Mouse (Mus musculus) bone marrow, adult 2 months (tissue): ENCODE measurements around the gene Smoc1. TPM values are rescaled to one million over a fixed set of nuclear protein-coding genes. Genes with fewer than 3 reads are reported as not detected.
A peak's percentile ranks its signal among the peaks of the same experiment; 100 is the strongest.

ENCODE experiments used
- H3K27ac ChIP-seq: fragments of 200-500 bp; 2 replicates; pipeline ENCODE4 v1.5.1; 2012; ENCODE audit warnings: low read depth, mild to moderate bottlenecking, control low read depth, inconsistent platforms, low read length; ENCODE audit not compliant: control insufficient read depth, poor library complexity, insufficient read depth
- H3K4me1 ChIP-seq: fragments of 200-500 bp; 2 replicates; pipeline ENCODE4 v1.6.1; 2011; ENCODE audit warnings: low read length; ENCODE audit not compliant: control insufficient read depth, insufficient read depth
- H3K4me3 ChIP-seq: fragments of 200-500 bp; replicated peaks from 2 replicates; pipeline ENCODE3; 2011; ENCODE audit warnings: mild to moderate bottlenecking, low read depth, low read length, control low read depth; ENCODE audit not compliant: control insufficient read depth
- CTCF ChIP-seq: fragments of 200-500 bp; IDR thresholded peaks from 2 replicates; pipeline ENCODE4 v1.5.1; 2011; ENCODE audit warnings: low read length, control low read depth; ENCODE audit not compliant: control insufficient read depth, insufficient read depth
- POLR2A ChIP-seq: fragments of 200-500 bp; IDR thresholded peaks from 2 replicates; pipeline ENCODE4 v1.6.1; 2011; ENCODE audit warnings: low read depth, mild to moderate bottlenecking, control low read depth, low read length, borderline replicate concordance; ENCODE audit not compliant: control insufficient read depth
- WGBS: fragments of 180-500 bp; shearing (Covaris S2); methylation state at CpG from one replicate; pipeline ENCODE4 v1.1.7; 2018; 5-methylcytosine and 5-hydroxymethylcytosine counted together
- polyA plus RNA-seq: library from polyadenylated mRNA; stranded (reverse); fragments of >200 nt; gene quantifications from 2 replicates; pipeline ENCODE4 v1.2.4, GENCODE M21; 2011; ENCODE audit warnings: low replicate concordance; ENCODE audit not compliant: missing spikeins, insufficient read depth, insufficient read length

Smoc1 gene
- polyA plus RNA-seq, 1 experiment = 3.9 TPM

DNA sequence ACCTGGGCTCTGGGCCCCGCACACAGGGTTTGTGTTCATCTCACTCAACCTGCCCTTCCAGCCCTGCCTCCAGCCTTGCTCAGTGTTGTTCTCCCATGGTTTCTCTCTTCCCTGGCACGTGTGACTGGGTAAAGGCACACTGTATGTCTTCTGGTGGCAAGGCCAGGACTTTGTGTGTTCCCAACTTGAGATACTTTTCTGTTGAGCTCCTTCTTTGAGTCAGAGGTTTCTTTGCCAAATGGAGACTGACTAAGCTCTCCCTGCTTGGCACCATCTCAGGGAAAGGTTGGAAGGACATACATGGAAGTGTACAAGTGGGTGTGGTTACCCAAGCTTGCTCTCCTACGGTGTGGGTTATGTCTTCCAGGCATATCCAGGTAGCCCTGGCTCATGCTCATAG, 136.5 kb downstream of the Smoc1 start:
- TF ChIP-seq POLR2A = no peak
- no peak for TF ChIP-seq CTCF
- Histone ChIP-seq H3K4me1 (no peaks in the 10 kb centered on the region), H3K4me3 (no peak overlapping the region), H3K27ac (no peak overlapping the region)
- WGBS = 76% methylated on average over 3 of the region's 3 CpGs

DNA sequence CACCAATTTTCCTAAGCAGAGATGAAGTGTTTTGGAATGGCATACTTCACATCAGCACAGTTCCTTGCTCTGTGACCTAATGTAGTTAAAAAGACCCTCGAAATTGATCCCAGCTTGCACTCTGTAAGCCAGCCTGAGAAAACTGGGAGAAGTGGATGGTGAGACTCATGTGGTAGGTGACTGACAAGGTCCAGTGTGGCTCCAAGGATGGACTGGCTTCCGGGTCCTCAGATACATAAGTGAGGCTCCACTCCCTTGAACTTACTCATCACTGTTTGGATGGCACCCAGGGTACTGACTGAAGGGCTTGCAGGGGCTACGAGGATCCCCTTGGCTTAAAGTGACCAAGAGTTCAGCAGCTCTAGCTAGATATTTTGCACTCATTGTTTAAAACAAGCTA, 137.0 kb downstream of the Smoc1 start:
- 74% methylated on average over 3 of the region's 3 CpGs for WGBS

DNA sequence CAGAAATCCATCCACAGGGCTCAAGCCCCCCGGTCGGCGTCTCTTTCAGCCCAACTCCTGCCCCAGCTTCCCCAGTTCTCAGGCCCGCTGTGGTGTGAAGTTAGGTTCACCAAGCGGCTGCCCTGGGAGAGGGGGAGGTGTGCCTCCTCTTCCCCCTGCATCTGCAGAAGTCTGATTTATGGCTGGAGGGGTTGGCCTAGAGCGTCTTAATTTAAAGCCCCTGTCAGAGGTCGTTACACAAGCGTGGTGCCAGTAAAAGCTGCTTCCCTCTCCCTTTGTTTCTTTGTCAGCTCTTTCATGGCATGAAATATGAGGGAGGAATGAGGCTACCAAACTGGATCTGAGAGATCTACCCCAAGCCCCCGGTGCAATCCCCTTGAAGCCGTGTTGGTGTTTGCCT, 139.5 kb downstream of the Smoc1 start:
- H3K4me3 ChIP-seq = no peak overlapping the region
- TF ChIP-seq CTCF = no peak
- no peak for TF ChIP-seq POLR2A
- WGBS = 5% methylated on average over 10 of the region's 10 CpGs
- H3K4me1 ChIP-seq = no peaks in the 10 kb centered on the region
- no peak overlapping the region for H3K27ac ChIP-seq

More for the DNA sequence above, 137.0 kb downstream of the Smoc1 start:
- no peak overlapping the region for H3K27ac ChIP-seq
- no peaks in the 10 kb centered on the region for H3K4me1 ChIP-seq
- TF ChIP-seq CTCF (no peak), POLR2A (no peak)
- H3K4me3 ChIP-seq = no peak overlapping the region

DNA sequence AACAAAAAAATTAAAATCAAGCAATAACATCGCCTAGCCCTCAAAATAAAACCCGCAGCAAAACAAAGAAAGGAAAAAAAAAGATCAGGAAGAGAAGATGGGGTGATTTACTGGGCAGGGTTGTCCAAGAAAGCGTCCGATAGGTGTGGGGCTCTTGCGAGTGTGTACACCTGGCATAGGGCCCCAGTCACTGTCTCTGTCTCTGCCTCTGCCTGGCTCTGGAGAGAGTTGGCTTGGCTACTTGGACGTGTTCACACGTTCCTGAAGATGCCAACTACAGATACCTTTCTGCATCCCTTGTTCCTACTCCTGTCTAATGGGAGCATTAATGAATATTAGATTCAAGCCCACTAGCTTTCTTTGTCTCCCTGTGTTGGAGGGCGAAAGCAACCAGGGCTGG, 140.0 kb downstream of the Smoc1 start:
- Histone ChIP-seq H3K4me1 (no peaks in the 10 kb centered on the region), H3K4me3 (no peak overlapping the region), H3K27ac (no peak overlapping the region)
- 61% methylated on average over 8 of the region's 8 CpGs for WGBS
- TF ChIP-seq CTCF (no peak), POLR2A (no peak)

DNA sequence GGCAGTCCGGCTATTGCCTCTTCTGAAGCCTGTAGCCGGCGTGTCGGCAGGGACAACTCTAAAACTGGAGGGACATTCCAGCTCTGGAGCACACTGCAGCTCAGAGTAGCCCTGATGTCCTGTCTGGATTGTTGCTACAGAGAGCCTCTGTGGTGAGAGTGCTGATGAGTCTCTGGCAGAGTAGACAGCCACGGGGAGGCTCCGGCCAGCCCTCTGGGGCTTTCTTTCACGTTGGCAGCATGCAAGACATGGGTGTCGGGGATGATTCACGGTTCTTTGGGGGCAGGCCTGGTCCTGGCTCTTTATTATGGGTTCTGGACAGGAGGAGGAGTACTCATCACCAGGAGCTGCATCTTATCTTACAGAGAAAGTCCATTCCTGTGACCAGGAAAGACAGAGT, 140.5 kb downstream of the Smoc1 start:
- WGBS = 79% methylated on average over 9 of the region's 9 CpGs
- no peak for TF ChIP-seq POLR2A
- no peak overlapping the region for H3K4me3 ChIP-seq

DNA sequence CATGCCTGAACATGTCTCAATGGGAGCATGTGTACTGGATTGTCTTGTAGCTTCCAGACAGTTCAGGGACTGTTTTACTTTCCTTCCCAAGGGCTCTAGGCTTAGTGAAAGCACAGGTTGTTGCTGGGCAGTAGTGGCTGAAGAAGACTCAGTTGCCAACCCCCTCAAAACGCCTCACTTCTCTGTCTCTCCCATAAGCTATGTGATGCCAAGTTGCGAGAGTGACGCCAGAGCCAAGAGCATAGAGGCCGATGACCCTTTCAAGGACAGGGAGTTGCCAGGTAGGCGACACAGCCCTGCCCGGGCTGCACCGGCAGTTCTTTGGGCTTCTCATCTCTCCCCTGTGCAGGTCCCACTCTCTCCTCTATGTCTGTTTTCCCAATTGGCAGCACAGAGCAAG, 141.4 kb downstream of the Smoc1 start:
- no peak overlapping the region for H3K27ac ChIP-seq
- TF ChIP-seq CTCF (no peak), POLR2A (no peak)
- no peaks in the 10 kb centered on the region for H3K4me1 ChIP-seq
- no peak overlapping the region for H3K4me3 ChIP-seq
- 87% methylated on average over 7 of the region's 7 CpGs for WGBS

More for the DNA sequence above, 140.5 kb downstream of the Smoc1 start:
- no peak overlapping the region for H3K27ac ChIP-seq
- H3K4me1 ChIP-seq = no peaks in the 10 kb centered on the region

DNA sequence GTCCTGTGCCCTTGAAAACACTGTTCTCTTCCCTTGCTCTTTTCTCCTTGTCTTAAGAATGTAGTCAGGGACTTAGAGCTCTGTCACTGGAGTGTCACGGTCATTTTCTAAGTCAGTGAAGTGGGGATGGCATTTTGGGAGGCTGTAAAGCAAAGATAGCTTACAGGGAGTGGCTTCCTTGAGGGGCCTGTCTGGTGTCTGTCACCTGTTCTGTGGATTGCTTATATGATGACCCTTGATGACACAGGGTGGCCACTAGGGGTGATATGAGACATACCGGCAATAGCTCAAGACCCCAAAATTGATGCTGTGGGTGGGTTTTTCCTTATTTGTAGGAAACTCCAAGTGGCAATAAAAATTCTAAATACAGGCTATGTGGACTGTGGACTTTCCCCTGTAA, 141.9 kb downstream of the Smoc1 start:
- no peak for TF ChIP-seq CTCF
- no peak for TF ChIP-seq POLR2A
- WGBS = 71% methylated on average over 2 of the region's 2 CpGs

DNA sequence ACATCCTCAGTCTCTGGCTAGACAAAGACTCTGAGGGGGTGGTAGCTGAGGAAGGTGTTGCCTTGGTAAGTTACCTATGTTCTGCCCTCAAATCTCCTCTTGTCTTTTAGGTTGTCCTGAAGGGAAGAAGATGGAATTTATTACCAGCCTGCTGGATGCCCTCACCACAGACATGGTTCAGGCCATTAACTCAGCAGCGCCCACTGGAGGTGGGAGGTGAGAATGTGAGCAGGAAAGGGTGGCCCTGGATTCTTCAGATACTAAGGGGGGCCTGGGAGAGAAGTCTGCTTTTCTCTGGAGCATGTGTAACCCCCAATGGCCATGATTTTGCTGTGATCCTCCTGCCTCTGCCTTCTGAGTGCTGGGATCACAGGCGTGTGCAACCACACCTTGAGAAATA, 143.5 kb downstream of the Smoc1 start:
- 73% methylated on average over 2 of the region's 2 CpGs for WGBS
- Histone ChIP-seq H3K4me1 (no peaks in the 10 kb centered on the region), H3K4me3 (no peak overlapping the region), H3K27ac (no peak overlapping the region)
- TF ChIP-seq POLR2A = no peak
- TF ChIP-seq CTCF = peak; percentile 19; the same call in 1 of the 2 replicates

More for the DNA sequence above, 141.9 kb downstream of the Smoc1 start:
- H3K4me3 ChIP-seq = no peak overlapping the region
- no peaks in the 10 kb centered on the region for H3K4me1 ChIP-seq
- no peak overlapping the region for H3K27ac ChIP-seq

DNA sequence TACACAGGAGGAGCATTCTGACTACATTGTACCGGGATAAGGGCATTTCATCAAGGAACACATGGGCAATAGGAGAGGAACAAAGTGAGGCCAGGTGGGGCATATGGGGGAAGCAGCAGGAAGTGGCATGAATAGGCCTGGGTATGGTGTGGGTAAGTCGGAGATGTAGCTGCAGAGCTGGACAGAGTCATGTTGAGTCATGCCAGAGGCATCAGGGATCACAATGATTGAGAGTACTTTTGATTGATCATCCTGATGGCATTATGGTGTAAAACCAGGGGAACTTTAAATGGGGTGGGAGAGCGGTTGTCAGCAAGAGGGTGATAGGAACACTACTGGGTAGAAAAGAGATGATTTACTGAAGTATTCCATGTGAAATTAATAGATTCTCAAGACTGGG, 146.4 kb downstream of the Smoc1 start:
- H3K4me1 ChIP-seq = no peaks in the 10 kb centered on the region
- no peak overlapping the region for H3K4me3 ChIP-seq
- no peak overlapping the region for H3K27ac ChIP-seq
- no peak for TF ChIP-seq CTCF
- no peak for TF ChIP-seq POLR2A
- 55% methylated on average over 3 of the region's 3 CpGs for WGBS

DNA sequence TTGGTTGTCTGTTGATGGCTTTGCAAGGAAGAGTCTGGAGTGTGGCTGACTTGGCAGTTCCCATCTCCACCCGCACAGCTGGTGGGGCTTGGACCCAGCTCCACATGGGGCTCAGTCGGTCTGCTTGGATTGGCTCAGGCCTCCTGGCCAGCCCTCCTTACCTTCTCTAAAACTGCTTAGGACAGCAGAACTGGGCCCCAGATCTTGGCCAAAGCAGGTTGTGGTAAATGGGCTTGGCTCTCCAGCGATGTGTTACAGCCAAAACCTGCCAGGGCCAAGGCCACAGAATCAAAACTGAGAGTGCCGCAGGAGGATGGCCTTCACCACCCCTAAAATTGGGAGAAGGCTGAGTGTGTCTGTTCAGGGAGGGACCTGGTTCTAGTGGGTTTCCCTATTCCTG, 147.3 kb downstream of the Smoc1 start:
- Histone ChIP-seq H3K4me3 (no peak overlapping the region), H3K27ac (no peak overlapping the region), H3K4me1 (no peaks in the 10 kb centered on the region)
- WGBS = 88% methylated on average over 4 of the region's 4 CpGs
- TF ChIP-seq POLR2A = no peak
- TF ChIP-seq CTCF = no peak
